Mouse (Mus musculus) MEL (cell line): ENCODE measurements at regions not wholly inside any gene's neighbourhood (a gene's known extent, or its start where the extent isn't known, plus 50 kb on each side); places are given as distances from the start of the nearest gene placed in this dataset.

Experiments used
- CTCF ChIP-seq, 3 experiments: IDR thresholded peaks in 2 of 3; conservative IDR thresholded peaks in 1 of 3; 2 replicates each; pipeline ENCODE4 v1.5.1; 2011 to 2012; ENCODE audit warnings: low read length in 3 of 3, low read depth in 2 of 3, mild to moderate bottlenecking in 2 of 3, improper control_type of control experiment in 1 of 3, inconsistent platforms in 1 of 3, mixed read lengths in 1 of 3, moderate library complexity in 1 of 3; ENCODE audit not compliant: control insufficient read depth in 1 of 3, insufficient read depth in 1 of 3, poor library complexity in 1 of 3, severe bottlenecking in 1 of 3
- POLR2A ChIP-seq, 2 experiments: IDR thresholded peaks; 2 replicates each; pipeline ENCODE4 v1.6.1; 2011 to 2012; ENCODE audit warnings: low read length in 2 of 2, mild to moderate bottlenecking in 2 of 2, control low read depth in 1 of 2, improper control_type of control experiment in 1 of 2, low read depth in 1 of 2, moderate library complexity in 1 of 2; ENCODE audit not compliant: control insufficient read depth in 1 of 2, insufficient read depth in 1 of 2, poor library complexity in 1 of 2

- TF ChIP-seq POLR2A (IDR thresholded peaks at IDR 0.05; ENCODE audit: control insufficient read depth in 1 of 2, insufficient read depth in 1 of 2, low read depth in 1 of 2, low read length in 2 of 2, poor library complexity in 1 of 2) (no peak), CTCF (IDR thresholded peaks at IDR 0.05 in 2 of 3, conservative IDR thresholded peaks at IDR 0.05 in 1 of 3; ENCODE audit: control insufficient read depth in 1 of 3, insufficient read depth in 1 of 3, low read depth in 2 of 3, low read length in 3 of 3, poor library complexity in 1 of 3, severe bottlenecking in 1 of 3) (no peak)
These were observed 210.0 kb upstream of the Kazn start for GRCm38 (mm10) chr4:142449198-142449702.
